Mouse (Mus musculus) testis, adult 2 months (tissue): ENCODE results near the gene Cask. TPM values are rescaled to one million over a fixed set of nuclear protein-coding genes. Genes with fewer than 3 reads are reported as not detected.

Experiments used
- H3K27ac ChIP-seq: fragments of 200-500 bp; 2 replicates; pipeline ENCODE4 v1.5.1; 2012; ENCODE audit warnings: low read depth, low read length; ENCODE audit not compliant: control insufficient read depth, insufficient read depth
- H3K27me3 ChIP-seq: fragments of 200-500 bp; 2 replicates; pipeline ENCODE4 v1.6.1; 2012; ENCODE audit warnings: mild to moderate bottlenecking, low read length, moderate library complexity; ENCODE audit not compliant: control insufficient read depth, insufficient read depth
- H3K36me3 ChIP-seq: fragments of 200-500 bp; 2 replicates; pipeline ENCODE4 v1.6.1; 2012; ENCODE audit warnings: mild to moderate bottlenecking, low read length; ENCODE audit not compliant: control insufficient read depth, insufficient read depth
- H3K4me1 ChIP-seq: fragments of 200-500 bp; 2 replicates; pipeline ENCODE4 v1.6.1; 2012; ENCODE audit warnings: low read length; ENCODE audit not compliant: control insufficient read depth, insufficient read depth
- H3K4me3 ChIP-seq: fragments of 200-500 bp; 2 replicates; pipeline ENCODE4 v1.5.1; 2012; ENCODE audit warnings: low read depth, mild to moderate bottlenecking, low read length, moderate library complexity, mixed read lengths; ENCODE audit not compliant: control insufficient read depth
- CTCF ChIP-seq: fragments of 200-500 bp; IDR thresholded peaks from 2 replicates; pipeline ENCODE4 v1.5.1; 2012; ENCODE audit warnings: low read depth, mild to moderate bottlenecking, inconsistent platforms, low read length, moderate library complexity; ENCODE audit not compliant: control insufficient read depth, insufficient read depth, insufficient replicate concordance
- POLR2A ChIP-seq: fragments of 200-500 bp; IDR thresholded peaks from 2 replicates; pipeline ENCODE4 v1.6.1; 2012; ENCODE audit warnings: low read depth, mild to moderate bottlenecking, inconsistent platforms, low read length, moderate library complexity; ENCODE audit not compliant: control insufficient read depth
- polyA plus RNA-seq: library from polyadenylated mRNA; depleted of rRNA; stranded (reverse); fragments of >200 nt; gene quantifications from 2 replicates; pipeline ENCODE4 v1.2.3, GENCODE M21; 2012; rRNA removed

Gene Cask
- polyA plus RNA-seq, 1 experiment = 0.99 TPM

DNA sequence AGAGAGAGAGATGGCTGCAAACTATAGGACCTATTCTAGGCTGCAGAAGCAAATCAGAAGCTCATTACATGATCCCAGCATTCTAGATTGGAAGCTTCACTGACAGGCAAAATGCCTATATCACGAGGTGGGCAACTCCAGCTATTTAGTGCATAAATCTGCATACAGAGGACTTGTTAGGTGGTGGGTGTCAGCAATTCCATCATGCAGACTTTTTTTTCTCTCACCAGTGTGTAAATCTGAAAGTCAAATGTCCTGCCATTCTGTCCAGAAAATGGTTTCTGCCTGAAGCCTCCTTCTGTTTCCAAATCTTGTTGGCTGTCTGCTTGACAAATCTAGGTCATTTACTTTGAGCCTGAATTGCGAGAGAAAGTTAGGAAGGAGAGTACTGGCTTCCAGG lies 373.6 kb downstream of the Cask start:
- no peaks in the 10 kb centered on the region for H3K27me3 ChIP-seq

DNA sequence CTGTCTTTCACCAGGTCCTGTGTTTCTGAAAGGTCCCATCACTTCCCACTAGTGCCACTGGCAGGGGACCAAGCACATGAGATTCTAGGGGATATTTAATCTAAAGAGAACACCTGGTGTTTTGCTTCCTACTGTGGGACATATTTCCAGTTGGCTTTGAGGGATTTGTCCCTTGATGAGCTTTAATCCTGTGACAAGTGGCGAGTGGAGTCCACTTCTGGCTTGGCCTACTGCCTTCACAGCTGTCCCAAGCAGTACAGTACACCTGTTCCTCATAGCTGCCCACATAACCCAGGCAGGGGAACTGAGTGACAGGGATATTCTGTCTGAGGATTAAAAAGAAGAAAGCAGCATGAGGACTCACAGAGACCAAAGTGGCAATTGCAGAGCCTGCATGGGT lies 375.8 kb downstream of the Cask start:
- H3K4me1 ChIP-seq = no peaks in the 10 kb centered on the region
- TF ChIP-seq POLR2A (no peak), CTCF (no peak)
- no peak overlapping the region for H3K27ac ChIP-seq
- H3K4me3 ChIP-seq = no peak overlapping the region
- no peaks in the 10 kb centered on the region for H3K36me3 ChIP-seq
- H3K27me3 ChIP-seq = no peaks in the 10 kb centered on the region

More for the DNA sequence above, 373.6 kb downstream of the Cask start:
- TF ChIP-seq POLR2A (no peak), CTCF (no peak)
- H3K4me1 ChIP-seq = no peaks in the 10 kb centered on the region
- no peaks in the 10 kb centered on the region for H3K36me3 ChIP-seq
- no peak overlapping the region for H3K4me3 ChIP-seq
- H3K27ac ChIP-seq = no peak overlapping the region

DNA sequence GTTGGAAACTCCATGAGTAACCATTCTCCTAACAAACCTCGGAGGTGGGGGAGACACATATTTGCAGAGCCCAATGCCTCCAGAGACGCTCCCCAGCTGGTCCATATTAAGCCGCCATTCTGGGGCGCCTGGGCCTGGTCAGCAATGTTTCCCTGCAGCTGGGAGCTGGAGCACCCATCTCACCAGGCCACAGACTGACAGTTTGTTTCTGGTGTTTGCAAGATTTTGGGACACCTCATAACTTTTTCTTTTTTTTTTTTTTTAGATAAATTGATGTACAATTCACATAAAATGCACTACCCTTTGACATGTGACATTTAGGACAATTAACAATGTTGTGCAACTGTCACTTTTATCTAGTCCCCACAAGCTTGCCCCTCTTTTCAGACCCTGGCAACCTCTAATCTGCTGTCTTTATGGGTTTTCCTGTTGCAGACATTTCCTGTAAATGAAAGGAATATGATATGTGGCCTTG lies 378.4 kb downstream of the Cask start:
- Histone ChIP-seq H3K27me3 (no peaks in the 10 kb centered on the region), H3K36me3 (no peaks in the 10 kb centered on the region), H3K4me3 (no peak overlapping the region), H3K4me1 (no peaks in the 10 kb centered on the region), H3K27ac (no peak overlapping the region)
- TF ChIP-seq CTCF (no peak), POLR2A (no peak)

DNA sequence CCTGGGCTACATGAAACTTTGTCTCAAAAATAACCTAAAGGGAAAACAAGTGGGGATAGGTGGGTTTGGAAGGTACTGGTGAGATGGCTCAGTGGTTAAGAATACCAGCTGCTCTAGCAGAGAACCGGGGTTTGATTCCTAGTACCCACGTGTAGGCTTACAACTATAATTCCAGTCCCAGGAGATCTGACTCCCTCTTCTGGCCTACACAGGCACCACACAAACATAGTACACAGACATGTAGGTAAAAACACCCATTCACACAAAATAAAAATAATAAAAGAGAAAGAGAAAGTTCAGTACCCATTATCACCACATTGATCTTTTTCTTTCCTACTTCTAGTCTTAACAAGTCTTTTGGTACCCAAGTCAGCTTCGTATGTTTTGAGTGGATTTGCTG lies 379.2 kb downstream of the Cask start:
- H3K4me1 ChIP-seq = no peaks in the 10 kb centered on the region
- H3K27me3 ChIP-seq = no peaks in the 10 kb centered on the region
- no peak for TF ChIP-seq CTCF
- no peak for TF ChIP-seq POLR2A

DNA sequence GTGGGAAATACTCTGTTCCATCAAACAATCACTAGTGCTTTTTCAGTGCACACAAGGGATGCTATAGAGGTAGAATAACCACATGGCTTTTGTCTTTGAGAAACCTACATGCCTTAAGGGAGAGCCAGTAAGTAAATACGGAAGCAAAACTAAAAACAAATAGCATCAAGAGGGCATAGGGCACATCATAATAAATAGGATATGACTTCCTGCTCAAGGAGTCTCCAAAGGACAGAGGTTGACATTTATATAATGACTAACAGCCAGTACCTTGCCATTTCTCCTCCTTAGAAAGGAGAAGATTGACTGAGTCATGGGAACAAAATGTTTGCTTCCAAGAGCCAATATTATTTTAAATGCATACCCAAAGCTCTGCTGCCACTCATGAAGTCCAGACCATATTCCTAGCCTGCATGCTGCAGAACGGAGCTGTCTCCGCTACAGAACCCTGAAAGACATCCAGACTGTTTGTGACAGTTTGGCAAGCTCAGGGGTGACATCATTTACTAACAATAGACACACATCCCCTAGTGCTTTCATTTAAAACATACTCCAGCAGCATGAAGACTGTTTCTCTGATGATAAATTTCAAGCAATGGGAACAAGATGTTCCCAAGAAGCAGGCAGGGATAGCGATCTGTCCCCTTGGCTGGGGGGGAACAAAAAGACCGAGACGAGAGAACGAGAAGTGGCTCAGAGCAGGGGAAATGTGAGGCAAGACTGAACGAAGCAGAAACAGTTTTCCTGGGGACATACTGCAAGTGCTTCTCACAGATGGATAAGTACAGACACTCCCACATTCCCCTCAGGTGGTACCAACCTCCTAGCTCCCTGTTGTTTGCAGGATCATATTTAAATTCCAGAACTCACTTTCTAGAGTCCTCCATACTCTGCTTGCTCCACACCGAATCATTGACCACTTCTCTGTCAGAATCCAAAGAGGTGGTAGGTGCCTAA lies 381.7 kb downstream of the Cask start:
- peak overlapping the region; percentile 42 for H3K27ac ChIP-seq

More for the DNA sequence above, 379.2 kb downstream of the Cask start:
- H3K27ac ChIP-seq = no peak overlapping the region
- H3K36me3 ChIP-seq = no peaks in the 10 kb centered on the region
- H3K4me3 ChIP-seq = no peak overlapping the region

DNA sequence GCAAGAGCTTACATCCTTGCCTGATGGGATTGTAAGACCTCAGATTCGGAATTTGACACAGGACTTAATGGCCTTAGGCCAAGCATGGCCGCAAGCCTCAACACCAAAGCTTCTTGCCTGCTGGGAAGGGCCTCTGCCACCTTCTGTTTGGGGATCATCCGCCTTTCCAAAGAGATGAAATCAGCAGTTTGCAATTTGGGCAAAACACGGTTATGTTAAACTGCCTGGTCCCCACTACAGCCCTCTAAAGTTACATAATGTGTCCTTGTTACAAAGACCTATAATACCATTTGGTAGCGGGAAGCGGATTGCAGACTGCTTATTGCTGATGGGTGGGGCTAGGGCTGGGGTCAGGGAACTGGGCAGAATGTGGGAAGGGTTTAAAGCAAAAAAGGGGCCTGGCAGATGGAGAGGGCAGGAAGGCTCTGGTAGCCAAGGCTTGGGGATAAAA lies 384.0 kb downstream of the Cask start:
- Histone ChIP-seq H3K4me1 (no peaks in the 10 kb centered on the region), H3K27me3 (no peaks in the 10 kb centered on the region), H3K4me3 (no peak overlapping the region), H3K27ac (no peak overlapping the region), H3K36me3 (no peaks in the 10 kb centered on the region)
- TF ChIP-seq POLR2A (no peak), CTCF (no peak)

More for the DNA sequence above, 381.7 kb downstream of the Cask start:
- no peaks in the 10 kb centered on the region for H3K27me3 ChIP-seq
- TF ChIP-seq CTCF (no peak), POLR2A (no peak)
- H3K4me1 ChIP-seq = no peaks in the 10 kb centered on the region
- H3K36me3 ChIP-seq = no peaks in the 10 kb centered on the region
- H3K4me3 ChIP-seq = no peak overlapping the region

Other genes with a start within 250 kb of the Cask start
- gene Gpr34, start 219.3 kb downstream of the Cask start, polyA plus RNA-seq = 0.06 and 0.18 TPM in 2 replicates
- gene Gpr82, start 190.0 kb downstream of the Cask start, polyA plus RNA-seq = 0.11 and 0.52 TPM in 2 replicates